Comparison of ENCODE assay signal across 7 mouse cellular contexts in genomic region chr15:86034021-86034523, GRCm38 (mm10). TPM values are rescaled to one million over a fixed set of nuclear protein-coding genes. Genes with fewer than 3 reads are reported as not detected.
DNase-seq lines count a peak whose midpoint lies in the region; ATAC-seq and TF ChIP-seq lines count a peak whose summit lies in the region.

No protein-coding gene starts in this region.

- DNase-seq in Muller cell, postnatal 12 days (ENCODE audit: inconsistent ontology term): peak; percentile 81
- DNase-seq in brain, embryonic 14.5 days (ENCODE audit: low read depth): peak; percentile 94
- DNase-seq in heart, postnatal 14 days: peak; percentile 36 to 41
- peak; percentile 81 to 90 for DNase-seq in kidney, postnatal 4 days
- DNase-seq in cerebellum, postnatal 36 days: no peak

- H3K27me3 ChIP-seq in testis, adult 2 months (ENCODE audit: control insufficient read depth, insufficient read depth, low read length): no peaks in the 10 kb centered on the region

- no peaks in the 10 kb centered on the region for H3K36me3 ChIP-seq in testis, adult 2 months (ENCODE audit: control insufficient read depth, insufficient read depth, low read length)

- peak; percentile 48 for ATAC-seq in megakaryocyte-erythroid progenitor cell, adult 5-6 weeks (replicated peaks; ENCODE audit: low FRiP score, low TSS enrichment, poor library complexity, severe bottlenecking)

- peaks cover 13% of the 10 kb centered on the region for H3K4me1 ChIP-seq in testis, adult 2 months (ENCODE audit: control insufficient read depth, insufficient read depth, low read length)

- peak; percentile 39; the same call in 1 of the 2 replicates for TF ChIP-seq POLR2A in brain, embryonic 14.5 days (IDR thresholded peaks at IDR 0.05; ENCODE audit: borderline replicate concordance, extremely low read depth, insufficient read depth, insufficient read length, poor library complexity, severe bottlenecking)
- TF ChIP-seq POLR2A in testis, adult 2 months (IDR thresholded peaks at IDR 0.05; ENCODE audit: control insufficient read depth, low read depth, low read length): no peak

- no peak overlapping the region for H3K27ac ChIP-seq in testis, adult 2 months (ENCODE audit: control insufficient read depth, insufficient read depth, low read depth, low read length)

- no peak for TF ChIP-seq CTCF in brain, embryonic 14.5 days (IDR thresholded peaks at IDR 0.05; ENCODE audit: borderline replicate concordance, extremely low read depth, insufficient read depth, insufficient read length)
- TF ChIP-seq CTCF in testis, adult 2 months (IDR thresholded peaks at IDR 0.05; ENCODE audit: control insufficient read depth, insufficient read depth, insufficient replicate concordance, low read depth, low read length): no peak

- intact Hi-C loops in heart, postnatal 14 days (cut with DNase I): no loop called here

- H3K4me3 ChIP-seq in testis, adult 2 months (ENCODE audit: control insufficient read depth, low read depth, low read length): peak overlapping the region; percentile 41; the same call in 1 of the 2 replicates

RNA-seq across cellular contexts. Expression of gene Celsr1, which starts 0.5 kb away (rescaled TPM):
- polyA plus RNA-seq in brain, embryonic 14.5 days (2012; rRNA removed): 17.6 and 21.3 TPM in 2 replicates
- total RNA-seq in heart, postnatal 14 days (2021): 10 to 100 TPM in 1 of 2 experiments, 1 to 10 TPM in 1; 10.0 to 11.5 TPM
- 3.8 and 7.5 TPM in 2 replicates for total RNA-seq in megakaryocyte-erythroid progenitor cell, adult 5-6 weeks (2014; fragmentation: Nextera tagmentation)
- 1.3 and 9.0 TPM in 2 replicates for total RNA-seq in megakaryocyte-erythroid progenitor cell, adult 5-6 weeks (2017)
- polyA plus RNA-seq in testis, adult 2 months (2012; rRNA removed): 0.15 and 0.71 TPM in 2 replicates

RNA-seq across cellular contexts. Expression of gene Gramd4, which starts 23.4 kb away (rescaled TPM):
- 64.7 and 74.6 TPM in 2 replicates for polyA plus RNA-seq in brain, embryonic 14.5 days (2012; rRNA removed)
- total RNA-seq in heart, postnatal 14 days (2021): 10 to 100 TPM; 32.4 to 35.0 TPM
- total RNA-seq in megakaryocyte-erythroid progenitor cell, adult 5-6 weeks (2014; fragmentation: Nextera tagmentation): 24.9 and 41.8 TPM in 2 replicates
- 35.8 and 52.4 TPM in 2 replicates for total RNA-seq in megakaryocyte-erythroid progenitor cell, adult 5-6 weeks (2017)
- polyA plus RNA-seq in testis, adult 2 months (2012; rRNA removed): 1.6 and 2.0 TPM in 2 replicates

Comparison
In these comparisons a context has a peak if more than half of its experiments do, and no peak if none do; other contexts are left out.
1. DNase-seq: peak in Muller cell, postnatal 12 days (single experiment), brain, embryonic 14.5 days (single experiment), heart, postnatal 14 days (2 of 2) and kidney, postnatal 4 days (2 of 2); none in cerebellum, postnatal 36 days (0 of 2).